Mouse (Mus musculus): ENCODE measurements around the gene Dolpp1. TPM values are rescaled to one million over a fixed set of nuclear protein-coding genes. Genes with fewer than 3 reads are reported as not detected.
"Not testable (repeated sequence)": the region's sequence is repeated elsewhere in the genome, so short reads cannot be mapped to it uniquely, and the experiment has no call there.

The Dolpp1 gene
- polyA plus RNA-seq, 1 experiment from 2014 or later: 15.4 TPM

- CTCF ChIA-PET: no interaction called here
- in situ Hi-C loops (cut with MboI; ENCODE audit: low pct_unique_long_range_greater_than_20kb): no loop called here
- no peak for DNase-seq (ENCODE audit: low read depth, low spot score)
- POLR2A ChIA-PET: interaction anchor here (0.6 kb wide), 1 partner anchor 40 kb away, joined by 3 read pairs; no protein-coding TSS in a partner anchor
- no peak for ATAC-seq
- no peak for TF ChIP-seq CTCF (IDR thresholded peaks at IDR 0.05)
- H3K27me3 ChIP-seq: no peaks in the 10 kb centered on the region
Observed at GRCm38 (mm10) chr2:30409454-30410176, 17.6 kb downstream of the Dolpp1 start.

- ATAC-seq (no peak), DNase-seq (ENCODE audit: low read depth, low spot score) (no peak)
- no peaks in the 10 kb centered on the region for H3K27me3 ChIP-seq
- in situ Hi-C loops (cut with MboI; ENCODE audit: low pct_unique_long_range_greater_than_20kb): no loop called here
- CTCF ChIA-PET: interaction anchor here (1.3 kb wide), 1 partner anchor 11 kb away, joined by 3 read pairs; no protein-coding TSS in a partner anchor
- TF ChIP-seq CTCF (IDR thresholded peaks at IDR 0.05): no peak
- POLR2A ChIA-PET: interaction anchor here (1.6 kb wide), 1 partner anchor 28 kb away, joined by 4 read pairs; no protein-coding TSS in a partner anchor
Observed at GRCm38 (mm10) chr2:30413038-30413973, 21.3 kb downstream of the Dolpp1 start.

- in situ Hi-C loops (cut with MboI; ENCODE audit: low pct_unique_long_range_greater_than_20kb): no loop called here
- DNase-seq (ENCODE audit: low read depth, low spot score) (no peak), ATAC-seq (no peak)
- H3K27me3 ChIP-seq: no peaks in the 10 kb centered on the region
- ChIA-PET POLR2A (interaction anchor here (0.6 to 1.6 kb wide), 2 partner anchors 29 to 95 kb away, joined by 4 read pairs; no protein-coding TSS in a partner anchor), CTCF (no interaction called here)
- TF ChIP-seq CTCF (IDR thresholded peaks at IDR 0.05): no peak
Observed at GRCm38 (mm10) chr2:30414101-30414500, 22.0 kb downstream of the Dolpp1 start.

GRCm38 (mm10) chr2:30414681-30415080, 22.6 kb downstream of the Dolpp1 start:
- ChIA-PET POLR2A (interaction anchor here (0.6 to 1.6 kb wide), 4 partner anchors 10 to 96 kb away, joined by 3 to 4 read pairs (median 4); partner anchors contain the start of gene Dolpp1), CTCF (no interaction called here)
- DNase-seq (ENCODE audit: low read depth, low spot score) (no peak), ATAC-seq (no peak)
- in situ Hi-C loops (cut with MboI; ENCODE audit: low pct_unique_long_range_greater_than_20kb): no loop called here
- no peaks in the 10 kb centered on the region for H3K27me3 ChIP-seq
- no peak for TF ChIP-seq CTCF (IDR thresholded peaks at IDR 0.05)

- DNase-seq (ENCODE audit: low read depth, low spot score): no peak
- in situ Hi-C loops (cut with MboI; ENCODE audit: low pct_unique_long_range_greater_than_20kb): no loop called here
- ChIA-PET CTCF (no interaction called here), POLR2A (interaction anchor here (0.8 to 1.6 kb wide), 6 partner anchors 11 to 411 kb away, joined by 3 to 4 read pairs (median 3); partner anchors contain the start of gene Dolpp1)
- H3K27me3 ChIP-seq: no peaks in the 10 kb centered on the region
- no peak for TF ChIP-seq CTCF (IDR thresholded peaks at IDR 0.05)
- ATAC-seq: peak; percentile 79
Observed at GRCm38 (mm10) chr2:30415157-30415935, 23.3 kb downstream of the Dolpp1 start, which contains the start of gene Crat. Gene Crat, minus strand, starts transcription at chr2:30415813.

GRCm38 (mm10) chr2:30415936-30416648, 24.0 kb downstream of the Dolpp1 start, which contains the start of gene Ptpa:
Gene Ptpa, plus strand, starts transcription at chr2:30416039.
- ATAC-seq: peak; percentile 56
- DNase-seq (ENCODE audit: low read depth, low spot score): peak; percentile 47
- ChIA-PET POLR2A (interaction anchor here (0.8 to 1.3 kb wide), 4 partner anchors 12 to 411 kb away, joined by 3 read pairs; no protein-coding TSS in a partner anchor), CTCF (no interaction called here)
- no peak for TF ChIP-seq CTCF (IDR thresholded peaks at IDR 0.05)
- H3K27me3 ChIP-seq: no peaks in the 10 kb centered on the region
- in situ Hi-C loops (cut with MboI; ENCODE audit: low pct_unique_long_range_greater_than_20kb): no loop called here

- ChIA-PET POLR2A (interaction anchor here (1.1 to 1.3 kb wide), 2 partner anchors 19 to 410 kb away, joined by 3 read pairs; no protein-coding TSS in a partner anchor), CTCF (interaction anchor here (0.6 kb wide), 1 partner anchor 370 kb away, joined by 3 read pairs; no protein-coding TSS in a partner anchor)
- DNase-seq (ENCODE audit: low read depth, low spot score) (no peak), ATAC-seq (no peak)
- no peaks in the 10 kb centered on the region for H3K27me3 ChIP-seq
- in situ Hi-C loops (cut with MboI; ENCODE audit: low pct_unique_long_range_greater_than_20kb): no loop called here
- TF ChIP-seq CTCF (IDR thresholded peaks at IDR 0.05): no peak
Observed at GRCm38 (mm10) chr2:30416649-30416965, 24.6 kb downstream of the Dolpp1 start.

GRCm38 (mm10) chr2:30417154-30417553, 25.1 kb downstream of the Dolpp1 start:
- POLR2A ChIA-PET; in situ Hi-C loops (cut with MboI; ENCODE audit: low pct_unique_long_range_greater_than_20kb); DNase-seq (ENCODE audit: low read depth, low spot score); H3K27me3 ChIP-seq; ATAC-seq: not testable (repeated sequence)
- CTCF ChIA-PET: interaction anchor here (0.6 kb wide), 1 partner anchor 369 kb away, joined by 3 read pairs; no protein-coding TSS in a partner anchor

GRCm38 (mm10) chr2:30417595-30418165, 25.6 kb downstream of the Dolpp1 start:
- ChIA-PET CTCF (no interaction called here), POLR2A (no interaction called here)
- H3K27me3 ChIP-seq: no peaks in the 10 kb centered on the region
- TF ChIP-seq CTCF (IDR thresholded peaks at IDR 0.05): no peak
- in situ Hi-C loops (cut with MboI; ENCODE audit: low pct_unique_long_range_greater_than_20kb): no loop called here
- no peak for ATAC-seq
- DNase-seq (ENCODE audit: low read depth, low spot score): no peak
